Mouse (Mus musculus): Measurements from ENCODE around the gene Armh1.

- TF ChIP-seq CTCF (IDR thresholded peaks at IDR 0.05; ENCODE audit: low read depth, low read length) (no peak), POLR2A (IDR thresholded peaks at IDR 0.05; ENCODE audit: extremely low read depth, insufficient read depth, low read length) (no peak)
These were observed 69.8 kb downstream of the Armh1 start, which contains the start of gene Kif2c for GRCm38 (mm10) chr4:117181863-117182758.
